Mouse (Mus musculus) thymus, adult 2 months (tissue): ENCODE results near the gene Habp2.

Source experiments
- CTCF ChIP-seq: fragments of 200-500 bp; IDR thresholded peaks from 2 replicates; pipeline ENCODE4 v1.5.1; 2012; ENCODE audit warnings: mild to moderate bottlenecking, control low read depth, low read length, moderate library complexity, borderline replicate concordance; ENCODE audit not compliant: control insufficient read depth, poor library complexity, insufficient read depth; ENCODE audit errors: extremely low read depth
- POLR2A ChIP-seq: fragments of 200-500 bp; IDR thresholded peaks from 2 replicates; pipeline ENCODE4 v1.6.1; 2012; ENCODE audit warnings: mild to moderate bottlenecking, low read length, control low read depth, moderate library complexity; ENCODE audit not compliant: control insufficient read depth, poor library complexity, insufficient read depth; ENCODE audit errors: extremely low read depth

DNA sequence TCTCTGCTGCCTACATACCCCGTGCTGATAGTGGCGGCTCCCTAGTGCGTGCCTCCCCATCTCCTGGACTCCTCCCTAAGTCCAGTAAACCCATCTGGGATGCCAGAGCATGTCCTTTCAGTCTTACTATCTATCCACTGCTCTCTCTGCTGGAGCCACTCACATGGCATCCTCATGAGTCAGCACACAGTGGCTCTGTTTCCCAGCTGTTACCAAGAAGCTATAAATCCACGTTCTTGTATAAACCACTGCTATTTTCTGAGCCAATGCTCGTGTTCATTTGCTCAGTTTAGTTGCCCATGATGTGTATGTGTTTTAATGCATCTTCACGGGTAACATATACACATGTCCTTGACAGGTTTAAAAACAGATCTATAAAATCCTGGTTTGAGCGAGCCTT lies 80.8 kb downstream of the Habp2 start:
- TF ChIP-seq CTCF (no peak), POLR2A (no peak)
